Mouse (Mus musculus): ENCODE data around the gene Slc9b1. TPM values are rescaled to one million over a fixed set of nuclear protein-coding genes. Genes with fewer than 3 reads are reported as not detected.

The Slc9b1 gene
- total RNA-seq (2014; fragmentation: Nextera tagmentation) (not detected in 2 replicates), total RNA-seq (2017) (not detected in 2 replicates)

- no peak for ATAC-seq (replicated peaks; ENCODE audit: low FRiP score, low TSS enrichment, poor library complexity, severe bottlenecking)
These were observed at the start of gene Slc9b1 for GRCm38 (mm10) chr3:135347739-135348264. TSS of gene Slc9b1 (plus strand) at chr3:135348029.

GRCm38 (mm10) chr3:135298560-135298959 is 49.3 kb upstream of the Slc9b1 start:
- peak; percentile 73 for ATAC-seq (replicated peaks; ENCODE audit: low FRiP score, low TSS enrichment, poor library complexity, severe bottlenecking)

- peak; percentile 28; the same call in 1 of the 2 replicates for ATAC-seq (replicated peaks; ENCODE audit: low FRiP score, low TSS enrichment, poor library complexity, severe bottlenecking)
These were observed 47.7 kb upstream of the Slc9b1 start for GRCm38 (mm10) chr3:135300081-135300480.

- ATAC-seq (replicated peaks; ENCODE audit: low FRiP score, low TSS enrichment, poor library complexity, severe bottlenecking): no peak
These were observed 43.8 kb upstream of the Slc9b1 start for GRCm38 (mm10) chr3:135304060-135304459.

DNA sequence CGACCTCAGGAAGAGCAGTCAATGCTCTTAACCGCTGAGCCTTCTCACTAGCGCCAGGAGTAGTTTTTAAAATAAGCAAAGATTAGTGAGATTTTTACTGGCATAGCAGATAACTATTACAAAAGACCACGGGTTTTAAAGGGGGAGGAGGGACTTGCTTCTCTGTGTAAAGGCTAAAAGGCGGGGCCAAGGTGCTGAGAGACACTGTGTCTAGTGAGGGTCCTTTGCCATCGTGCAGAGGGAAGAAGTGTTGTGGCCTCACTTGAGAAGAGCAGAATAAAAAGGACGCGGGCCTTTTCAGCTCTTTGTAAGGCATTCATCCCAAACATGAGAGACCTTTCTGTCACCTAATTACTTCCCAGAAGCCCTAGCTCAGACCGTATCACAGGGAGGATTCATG is 43.3 kb upstream of the Slc9b1 start:
- no peak for ATAC-seq (replicated peaks; ENCODE audit: low FRiP score, low TSS enrichment, poor library complexity, severe bottlenecking)

- peak; percentile 94 for ATAC-seq (replicated peaks; ENCODE audit: low FRiP score, low TSS enrichment, poor library complexity, severe bottlenecking)
These were observed 40.2 kb upstream of the Slc9b1 start, which contains the start of gene Slc9b2 for GRCm38 (mm10) chr3:135307411-135308259. TSS of gene Slc9b2 (plus strand) at chr3:135307700.

GRCm38 (mm10) chr3:135312916-135313491 is 34.8 kb upstream of the Slc9b1 start:
- ATAC-seq (replicated peaks; ENCODE audit: low FRiP score, low TSS enrichment, poor library complexity, severe bottlenecking): no peak

DNA sequence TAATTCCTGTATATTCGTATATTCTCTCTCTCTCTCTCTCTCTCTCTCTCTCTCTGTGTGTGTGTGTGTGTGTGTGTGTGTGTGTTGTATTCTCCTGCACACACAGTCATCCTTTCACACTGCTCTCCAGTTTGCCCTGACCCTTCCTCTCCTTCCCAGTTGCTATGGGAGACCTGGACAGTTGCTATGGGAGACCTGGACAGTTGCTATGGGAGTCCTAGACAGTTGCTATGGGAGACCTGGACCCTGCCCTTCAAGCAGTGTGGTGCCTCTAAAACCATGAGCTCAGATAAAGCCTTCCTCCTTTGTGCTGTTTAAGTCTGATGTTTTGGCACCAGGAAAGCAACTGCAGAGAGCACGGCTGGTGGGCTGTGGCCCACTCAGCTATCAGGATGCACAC is 34.1 kb upstream of the Slc9b1 start:
- no peak for ATAC-seq (replicated peaks; ENCODE audit: low FRiP score, low TSS enrichment, poor library complexity, severe bottlenecking)

- ATAC-seq (replicated peaks; ENCODE audit: low FRiP score, low TSS enrichment, poor library complexity, severe bottlenecking): no peak
These were observed 33.0 kb upstream of the Slc9b1 start for GRCm38 (mm10) chr3:135314811-135315210.

DNA sequence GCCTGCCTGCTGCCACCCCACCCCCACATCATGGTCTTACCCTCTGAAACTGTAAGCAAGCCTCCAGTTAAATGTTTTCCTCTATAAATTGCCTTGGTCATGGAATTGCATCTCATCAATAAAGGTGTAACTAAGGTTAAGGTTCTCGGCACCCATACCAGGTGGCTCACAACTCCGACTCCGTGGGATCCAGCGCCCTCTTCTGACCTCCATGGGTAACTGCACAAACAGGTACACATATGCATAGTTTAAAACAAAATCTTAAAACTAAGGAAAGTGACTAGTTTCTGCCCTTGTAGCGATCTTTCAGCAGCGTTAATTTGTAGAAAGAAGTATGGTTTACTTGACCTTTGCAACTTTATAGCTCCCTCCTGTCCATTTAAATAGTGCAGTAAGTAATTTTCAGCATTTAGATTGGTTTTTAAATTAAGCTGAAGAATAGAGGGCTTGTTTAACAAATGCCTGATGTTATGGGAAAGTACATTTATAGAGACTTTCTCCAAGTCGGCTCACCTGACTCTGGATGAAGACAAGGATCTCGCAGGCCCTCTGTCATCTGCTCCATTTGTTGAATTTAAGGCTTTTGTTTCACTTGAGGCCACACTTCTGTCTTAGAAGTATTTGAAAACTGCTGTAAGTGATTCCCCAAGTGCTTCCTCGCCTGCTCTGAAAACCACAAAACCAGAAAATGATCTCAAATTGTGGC is 32.0 kb upstream of the Slc9b1 start:
- no peak for ATAC-seq (replicated peaks; ENCODE audit: low FRiP score, low TSS enrichment, poor library complexity, severe bottlenecking)

DNA sequence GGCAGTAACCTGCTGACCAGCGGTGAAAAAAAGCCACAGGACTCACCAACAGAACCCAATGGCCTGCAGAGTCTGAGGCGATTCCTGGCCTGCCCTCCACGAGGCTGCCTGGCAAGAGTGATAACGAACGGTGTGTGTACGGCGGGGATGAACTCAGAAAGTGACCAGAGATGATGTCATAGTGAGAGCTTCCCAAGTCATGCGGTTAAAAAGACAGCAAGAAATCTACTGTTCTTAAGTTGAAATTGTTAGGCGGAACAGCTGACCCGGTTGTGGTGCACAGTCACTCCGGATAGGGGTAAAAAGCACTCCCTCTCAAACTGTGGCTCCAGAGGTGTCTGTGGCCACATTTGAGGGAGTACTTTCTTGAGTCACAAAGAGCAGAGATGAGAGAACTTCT is 29.5 kb upstream of the Slc9b1 start:
- no peak for ATAC-seq (replicated peaks; ENCODE audit: low FRiP score, low TSS enrichment, poor library complexity, severe bottlenecking)

GRCm38 (mm10) chr3:135324354-135324753 is 23.5 kb upstream of the Slc9b1 start:
- no peak for ATAC-seq (replicated peaks; ENCODE audit: low FRiP score, low TSS enrichment, poor library complexity, severe bottlenecking)

GRCm38 (mm10) chr3:135327176-135327575 is 20.7 kb upstream of the Slc9b1 start:
- no peak for ATAC-seq (replicated peaks; ENCODE audit: low FRiP score, low TSS enrichment, poor library complexity, severe bottlenecking)

DNA sequence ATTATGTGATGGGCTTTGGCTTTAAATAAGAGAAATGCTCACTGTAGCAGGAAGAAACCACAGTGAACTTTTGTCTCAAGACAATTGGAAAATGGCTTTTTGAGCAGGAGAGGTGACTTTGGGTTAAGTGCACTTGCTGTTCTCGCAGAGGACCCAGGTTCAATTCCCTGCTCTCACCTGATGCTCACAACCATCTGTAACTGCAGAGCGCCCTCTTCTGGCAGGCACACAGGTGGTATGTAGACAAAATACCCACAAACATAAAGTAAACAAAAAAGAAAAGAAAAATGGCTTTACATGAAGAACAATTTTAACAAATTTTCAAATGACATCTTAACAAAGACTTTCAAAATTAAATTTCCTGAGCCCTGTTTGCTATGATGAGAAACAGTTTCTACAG is 20.2 kb upstream of the Slc9b1 start:
- ATAC-seq (replicated peaks; ENCODE audit: low FRiP score, low TSS enrichment, poor library complexity, severe bottlenecking): peak; percentile 73; the same call in 1 of the 2 replicates

- ATAC-seq (replicated peaks; ENCODE audit: low FRiP score, low TSS enrichment, poor library complexity, severe bottlenecking): peak; percentile 90
These were observed 19.3 kb upstream of the Slc9b1 start for GRCm38 (mm10) chr3:135328560-135328959.

DNA sequence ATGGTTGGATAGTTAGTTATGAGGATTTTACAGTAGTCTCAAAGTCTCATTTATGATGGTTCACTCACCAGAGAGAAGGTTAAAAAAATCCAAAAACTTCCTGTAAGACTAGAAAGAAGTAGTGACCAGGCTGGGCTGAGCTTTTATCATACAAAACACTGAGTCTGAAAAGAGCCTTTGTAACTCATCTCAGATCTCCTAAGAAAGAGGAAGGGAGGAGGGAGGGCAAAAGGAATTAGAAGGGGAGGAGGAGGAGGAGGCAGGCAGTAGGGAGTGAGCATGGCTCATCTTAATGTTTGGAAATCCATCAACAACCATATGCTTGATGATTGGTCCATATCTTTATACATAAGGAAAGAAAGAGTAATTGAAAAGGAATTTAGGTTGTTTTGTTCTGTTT is 15.1 kb upstream of the Slc9b1 start:
- no peak for ATAC-seq (replicated peaks; ENCODE audit: low FRiP score, low TSS enrichment, poor library complexity, severe bottlenecking)

DNA sequence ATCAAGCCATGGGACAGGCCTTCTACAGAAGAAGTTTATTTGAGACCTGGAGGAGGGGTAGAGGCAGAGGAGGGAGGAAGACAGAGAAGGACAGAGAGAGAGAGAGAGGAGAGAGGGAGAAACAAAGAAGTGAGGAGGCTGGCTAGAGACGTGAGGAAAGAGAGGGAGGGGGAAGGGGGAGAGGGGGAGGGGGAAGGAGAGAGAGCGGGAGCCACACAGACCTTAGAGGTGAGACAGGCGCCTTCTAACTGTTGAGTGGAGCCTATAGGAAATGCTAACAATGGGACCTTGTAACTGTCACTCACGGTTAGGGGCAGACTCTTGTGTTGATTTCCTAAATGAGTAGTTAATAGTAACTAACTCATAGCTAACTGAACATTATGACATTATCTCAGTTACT is 14.1 kb upstream of the Slc9b1 start:
- ATAC-seq (replicated peaks; ENCODE audit: low FRiP score, low TSS enrichment, poor library complexity, severe bottlenecking): no peak

GRCm38 (mm10) chr3:135349022-135349421 is 1.2 kb downstream of the Slc9b1 start:
- no peak for ATAC-seq (replicated peaks; ENCODE audit: low FRiP score, low TSS enrichment, poor library complexity, severe bottlenecking)

DNA sequence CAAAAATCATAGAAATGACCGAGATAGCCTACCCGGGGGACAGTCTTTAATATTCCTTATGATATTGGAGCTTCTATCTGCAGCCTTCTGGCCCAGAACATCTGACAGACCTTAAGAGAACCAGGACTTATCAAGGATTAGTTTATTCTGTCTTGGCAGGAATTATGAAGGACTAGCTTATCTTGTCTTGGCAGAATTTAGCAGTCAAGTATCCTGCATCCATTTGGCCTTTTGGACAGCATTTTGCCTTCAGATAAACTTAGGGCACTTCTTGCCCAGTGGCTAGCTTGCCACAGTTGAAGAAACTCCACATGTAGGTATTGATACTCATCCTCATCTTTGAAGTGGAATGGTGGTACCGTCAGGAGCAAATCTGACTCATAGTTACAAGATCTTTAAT is 4.0 kb downstream of the Slc9b1 start:
- peak; percentile 88 for ATAC-seq (replicated peaks; ENCODE audit: low FRiP score, low TSS enrichment, poor library complexity, severe bottlenecking)

DNA sequence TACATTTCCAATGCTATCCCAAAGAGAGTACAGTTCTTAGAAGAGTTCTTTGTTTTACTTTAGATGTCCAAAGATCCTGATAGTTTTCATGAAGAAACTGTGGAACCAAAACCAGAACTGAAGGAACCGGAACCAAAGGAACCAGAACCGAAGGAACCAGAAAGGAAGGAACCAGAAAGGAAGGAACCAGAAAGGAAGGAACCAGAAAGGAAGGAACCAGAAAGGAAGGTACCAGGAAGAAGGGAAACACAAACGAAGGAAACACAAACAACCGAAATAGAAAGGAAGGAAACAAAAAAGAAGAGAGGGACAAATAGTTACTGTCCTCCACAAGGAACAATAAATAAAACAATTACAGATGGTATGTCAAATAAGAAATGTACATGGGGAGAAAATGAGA is 9.6 kb downstream of the Slc9b1 start:
- no peak for ATAC-seq (replicated peaks; ENCODE audit: low FRiP score, low TSS enrichment, poor library complexity, severe bottlenecking)
